Mouse (Mus musculus) lung, postnatal 4 days (tissue): ENCODE measurements around the gene Mettl23.
"Not testable (repeated sequence)": the region's sequence is repeated elsewhere in the genome, so short reads cannot be mapped to it uniquely, and the experiment has no call there.

Experiments
- DNase-seq, 2 experiments: peaks; one replicate each; pipeline ENCODE4 v3.0.0; 2021

Gene Mettl23

DNA sequence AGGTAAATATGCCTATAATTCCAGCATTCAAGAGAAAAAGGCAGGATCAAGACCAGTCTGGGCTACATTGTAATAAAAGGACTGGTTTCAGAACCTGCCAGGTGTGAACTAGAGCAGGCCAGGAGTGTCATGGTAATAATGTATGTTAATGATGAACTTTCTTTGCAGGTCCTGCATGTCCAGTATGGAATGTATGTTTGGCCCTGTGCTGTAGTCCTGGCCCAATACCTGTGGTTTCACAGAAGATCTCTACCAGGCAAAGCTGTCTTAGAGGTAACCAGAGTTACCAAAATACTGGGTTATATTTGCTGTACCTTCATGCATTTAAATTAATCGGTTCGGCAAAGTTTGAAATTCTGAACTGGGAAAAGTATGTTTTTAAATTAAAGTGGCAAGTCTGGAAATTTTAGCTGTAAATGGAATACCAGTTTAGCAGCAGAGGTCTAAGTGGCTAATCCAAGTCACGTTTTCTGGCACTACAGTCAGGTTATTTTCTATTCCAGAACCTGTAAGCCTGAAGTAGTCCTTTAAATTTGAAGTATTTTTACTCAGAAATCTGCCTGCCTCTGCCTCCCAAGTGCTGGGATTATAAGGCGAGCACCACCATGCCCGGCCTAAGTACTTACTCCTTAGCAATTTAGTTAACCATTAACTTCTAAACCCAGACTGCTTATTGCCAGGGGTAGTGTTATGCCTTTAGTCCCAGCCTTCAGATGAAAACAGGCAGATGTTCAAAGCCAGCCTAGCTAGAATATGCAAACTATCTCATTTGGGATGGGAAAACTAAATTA is 5.2 kb downstream of the Mettl23 start:
- no peak for DNase-seq

DNA sequence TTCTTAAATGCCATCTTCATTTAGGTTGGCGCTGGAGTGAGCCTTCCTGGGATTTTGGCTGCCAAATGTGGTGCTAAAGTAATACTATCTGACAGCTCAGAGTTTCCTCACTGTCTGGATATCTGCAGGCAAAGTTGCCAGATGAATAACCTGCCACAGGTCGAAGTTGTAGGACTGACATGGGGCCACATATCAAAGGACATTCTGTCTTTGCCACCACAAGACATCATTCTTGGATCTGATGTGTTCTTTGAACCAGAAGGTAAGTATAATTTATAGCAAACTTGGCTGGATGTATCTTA is 5.8 kb downstream of the Mettl23 start:
- not testable (repeated sequence) for DNase-seq

DNA sequence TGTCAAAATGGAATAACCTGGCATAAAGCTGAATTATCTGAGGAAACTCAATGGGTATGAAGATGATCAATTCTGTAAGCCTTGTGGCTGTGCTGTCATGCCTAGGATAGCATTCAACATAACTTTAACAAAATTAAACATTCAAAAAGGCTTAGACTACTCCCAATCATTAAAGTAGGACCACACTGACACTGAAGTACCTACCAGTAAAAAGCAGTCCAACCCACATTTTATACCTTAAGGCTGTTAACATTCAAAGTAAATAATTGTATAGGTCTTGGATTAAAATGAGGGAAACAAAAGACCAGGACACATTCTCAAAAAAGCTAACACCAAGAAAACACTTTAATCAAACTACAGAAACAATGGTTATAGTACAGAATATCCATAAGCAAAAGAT is 6.5 kb downstream of the Mettl23 start:
- DNase-seq, result no peak

DNA sequence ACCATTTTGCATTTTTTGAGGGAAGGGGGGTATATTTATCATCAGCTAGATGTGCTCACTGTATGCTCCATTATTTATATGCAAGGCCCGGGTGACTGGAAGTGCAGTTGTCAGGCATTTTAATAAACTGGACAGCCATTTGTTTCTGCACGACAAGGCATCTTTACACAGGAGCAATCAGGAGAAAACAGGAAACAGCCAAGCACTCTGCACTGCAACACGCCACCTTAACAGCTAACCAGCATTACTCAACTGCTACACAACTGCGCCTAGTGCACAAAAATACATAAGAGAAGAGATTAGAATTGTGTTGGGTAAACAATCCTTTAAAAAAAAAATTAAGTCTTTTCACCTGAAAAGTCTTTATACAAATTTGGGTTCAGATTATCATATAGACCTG is 7.0 kb downstream of the Mettl23 start:
- DNase-seq, result no peak

DNA sequence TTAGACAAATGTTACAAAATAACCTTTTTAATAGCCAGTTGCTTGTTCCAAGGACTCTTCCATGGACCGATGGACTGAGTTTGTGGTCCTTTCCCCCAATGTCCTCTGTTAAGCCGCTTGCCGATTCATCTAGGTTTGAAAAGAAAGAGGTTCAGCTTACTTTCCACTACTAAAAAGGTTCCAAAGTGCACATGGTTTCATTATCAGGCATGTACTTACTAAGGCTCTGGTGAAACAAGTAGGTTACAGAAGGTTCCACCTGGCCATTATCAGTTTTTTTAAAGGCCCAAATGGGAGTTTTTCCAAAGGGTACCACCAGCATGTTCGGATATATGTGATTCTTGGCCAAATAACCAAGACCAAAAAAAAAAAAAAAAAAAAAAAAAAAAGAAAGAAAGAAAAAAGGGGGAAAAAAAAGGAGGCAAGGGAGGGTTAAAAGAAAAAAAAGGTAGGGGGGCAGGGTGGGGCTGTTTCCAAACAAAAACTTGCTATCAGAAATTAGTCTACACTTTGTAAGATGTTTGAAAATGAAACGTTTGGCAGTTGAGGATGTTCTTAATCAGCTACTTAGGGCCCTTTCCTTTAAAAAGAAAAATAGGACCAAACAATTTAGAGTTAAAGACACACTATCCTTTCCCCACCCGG is 7.9 kb downstream of the Mettl23 start:
- no peak for DNase-seq

DNA sequence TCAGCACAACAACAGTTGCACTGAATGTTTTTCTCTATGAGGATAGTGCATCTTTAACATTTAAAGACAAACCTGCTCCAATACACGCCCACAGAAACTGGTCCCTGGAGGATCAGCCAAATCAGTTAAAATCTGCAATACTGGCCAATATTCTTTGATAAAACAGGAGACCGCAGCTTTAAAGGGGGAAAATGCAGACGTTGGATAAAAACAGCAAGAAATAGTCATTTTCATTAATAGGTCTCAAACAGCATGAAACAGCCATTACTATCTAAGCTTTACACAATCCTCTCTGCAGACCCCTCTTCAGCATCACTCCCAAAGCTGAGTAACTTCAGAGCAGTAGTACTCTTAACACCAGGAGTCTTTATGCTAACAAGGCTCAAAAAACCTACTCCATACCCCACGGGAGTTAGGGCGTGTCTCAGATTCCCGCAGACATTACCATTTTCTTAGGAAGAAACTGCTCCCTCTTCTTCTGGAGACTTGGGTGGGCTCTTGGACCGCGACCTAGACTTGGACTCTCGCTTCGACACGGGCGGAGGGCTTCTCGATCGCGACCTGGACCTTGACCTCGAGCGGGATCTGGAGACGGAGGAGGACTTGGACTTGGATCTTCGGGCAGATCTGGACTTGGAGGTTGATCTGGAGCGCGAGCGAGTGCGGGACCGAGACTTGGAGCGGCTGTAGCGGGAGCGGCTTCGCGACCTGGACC is 8.7 kb downstream of the Mettl23 start:
- DNase-seq, result no peak

DNA sequence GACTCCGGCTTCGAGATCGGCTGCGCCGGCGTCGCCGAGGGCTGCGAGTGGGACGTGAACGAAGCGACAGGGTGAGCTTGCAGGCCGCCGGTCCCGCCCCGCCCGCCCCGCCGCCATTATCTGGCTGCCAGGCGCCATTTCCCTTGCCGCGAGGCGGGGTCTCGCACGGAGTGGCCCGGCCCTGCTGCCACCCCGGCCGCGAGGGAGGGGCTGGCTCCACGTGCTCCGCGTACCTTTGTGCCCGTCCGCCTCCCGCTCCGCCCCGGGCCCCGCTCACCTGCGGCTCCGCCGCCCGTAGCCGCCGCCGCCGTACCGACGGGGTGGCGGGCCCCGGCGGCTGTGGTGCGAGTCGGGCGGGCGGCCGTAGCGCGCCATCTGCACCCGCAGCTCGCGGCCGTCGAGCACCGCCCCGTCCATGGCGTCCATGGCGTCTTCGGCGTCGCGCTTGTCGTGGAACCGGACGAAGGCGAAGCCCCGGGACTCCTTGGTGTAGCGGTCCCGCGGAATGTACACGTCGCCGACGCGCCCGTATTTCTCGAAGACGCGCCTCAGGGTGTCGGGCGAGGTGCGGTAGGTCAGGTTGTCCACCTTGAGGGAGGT is 9.3 kb downstream of the Mettl23 start, which contains the start of gene Mfsd11:
TSS of gene Mfsd11 (plus strand) at position 150 of the 600 bp plus-strand sequence.
- DNase-seq, result peak; percentile 88 to 93

DNA sequence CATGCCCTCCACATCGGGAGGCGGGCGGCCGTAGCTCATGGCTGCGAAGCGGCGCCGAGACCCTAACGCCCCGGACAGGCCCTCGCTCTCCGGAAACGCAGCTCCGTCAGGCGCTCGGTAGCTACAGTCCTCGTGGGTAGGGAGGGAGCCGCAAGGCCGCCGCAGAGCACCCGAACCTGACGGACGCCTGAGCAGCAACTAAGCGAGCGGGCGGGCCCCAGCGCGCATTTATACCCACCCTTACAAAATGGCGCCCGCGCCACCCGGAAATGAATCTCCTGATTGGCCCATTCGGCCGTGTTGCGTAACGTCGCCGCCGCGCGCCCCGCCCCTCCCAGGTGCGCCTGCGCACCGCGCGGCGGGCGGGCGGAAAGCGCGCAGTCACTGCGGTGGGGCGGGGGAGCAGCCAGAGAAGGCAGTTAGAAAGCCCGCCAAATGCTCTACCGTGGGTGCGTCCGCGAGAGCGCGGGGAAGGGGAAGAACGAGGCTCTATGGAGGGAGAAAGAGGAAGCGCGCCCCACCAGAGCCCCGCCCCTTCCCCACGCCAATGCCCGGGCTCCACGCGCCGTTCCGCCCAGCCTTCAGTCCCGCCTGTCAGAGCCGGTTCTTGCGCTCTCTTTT is 9.9 kb downstream of the Mettl23 start, which contains the start of gene Srsf2:
TSS of gene Srsf2 (minus strand) at position 204 of the 621 bp plus-strand sequence.
- peak; percentile 98 for DNase-seq

DNA sequence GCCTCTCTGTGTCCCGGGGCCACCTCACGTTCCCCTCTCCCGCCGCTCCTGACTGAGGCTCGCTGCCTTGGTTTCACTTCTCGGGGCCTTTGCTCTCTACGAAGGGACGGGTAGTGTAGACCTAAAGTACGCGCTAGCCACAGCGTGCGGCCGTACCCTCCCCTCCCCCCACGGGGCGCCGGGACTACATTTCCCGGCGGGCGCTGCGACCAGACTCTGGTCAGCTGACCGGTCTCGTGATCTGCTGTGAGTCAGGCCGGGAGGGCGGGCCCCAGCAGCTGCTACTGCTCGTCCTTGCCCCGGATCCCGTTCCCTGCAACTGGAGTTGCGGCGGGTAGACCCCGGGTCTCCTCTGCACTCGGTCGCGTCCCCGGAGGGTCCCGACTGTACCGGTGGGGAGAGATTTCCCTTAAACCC is 10.4 kb downstream of the Mettl23 start:
- DNase-seq, result peak; percentile 97

DNA sequence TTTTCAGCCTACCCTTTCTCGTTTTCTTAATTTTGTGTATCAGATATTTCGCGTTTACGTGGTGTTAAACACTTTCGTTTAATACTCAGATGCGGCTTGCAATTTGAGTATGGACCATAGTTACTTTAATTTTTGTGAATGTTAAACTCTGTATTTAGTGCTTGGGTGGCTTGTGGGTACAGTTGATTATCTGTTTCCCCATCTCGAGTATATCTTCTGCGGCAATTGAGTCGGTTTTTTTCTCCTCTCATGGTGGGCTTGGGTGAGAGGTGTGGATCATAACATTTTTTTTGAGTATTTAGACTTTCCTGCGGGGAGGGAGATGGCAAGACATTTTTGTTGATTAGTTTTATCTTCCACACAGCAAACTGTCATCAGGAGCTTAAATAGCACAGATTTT is 11.2 kb downstream of the Mettl23 start:
- no peak for DNase-seq

DNA sequence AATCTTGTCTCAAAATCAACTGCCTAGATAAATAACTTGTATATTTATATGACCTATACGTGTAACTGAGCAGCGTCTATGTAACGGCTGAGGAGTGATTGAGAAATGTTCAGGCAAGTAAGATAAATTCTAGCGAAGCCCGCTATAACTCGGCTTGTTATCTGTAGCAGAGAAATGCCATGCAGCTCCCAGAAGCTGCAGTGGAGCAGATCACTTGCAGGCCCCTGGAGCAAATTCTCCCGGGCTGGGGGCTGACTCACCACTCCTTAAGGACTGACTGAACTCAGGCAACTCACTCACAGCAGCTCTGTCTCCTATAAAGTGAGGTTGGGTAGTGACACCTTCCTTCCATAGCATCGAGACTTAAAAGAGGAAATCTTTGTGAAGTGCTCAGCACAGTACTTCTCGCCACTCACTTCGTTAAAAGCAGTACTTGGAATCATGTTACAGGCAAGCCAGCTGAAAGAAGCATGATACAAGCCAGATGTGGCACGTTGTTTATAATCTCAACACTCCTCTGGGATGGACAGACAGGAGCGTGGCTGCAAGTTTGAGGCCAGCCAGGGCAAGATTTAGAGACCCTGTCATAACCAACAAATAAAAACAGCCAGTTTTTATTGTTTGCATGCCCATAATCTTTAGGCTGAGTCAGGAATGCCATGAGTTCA is 14.2 kb downstream of the Mettl23 start:
- no peak for DNase-seq

DNA sequence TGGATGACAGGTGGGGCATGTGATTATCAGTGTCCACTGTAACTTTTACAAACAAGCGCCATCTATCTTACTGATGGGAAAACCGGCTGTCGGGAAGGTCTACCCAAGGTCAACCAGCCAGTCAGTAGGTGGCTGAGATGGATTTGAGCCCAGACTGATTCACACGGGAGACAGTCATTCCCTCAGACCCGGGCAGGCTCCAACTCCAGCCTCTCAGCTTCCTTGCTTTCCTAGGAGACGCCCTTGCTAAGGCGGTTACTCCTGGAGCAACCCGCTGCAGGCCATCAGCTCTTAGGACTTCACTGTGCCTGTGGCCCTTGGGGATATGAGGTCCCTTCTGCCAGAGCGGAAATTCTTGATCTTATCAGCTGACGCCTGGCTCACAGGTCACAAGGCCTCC is 21.4 kb downstream of the Mettl23 start:
- no peak for DNase-seq

DNA sequence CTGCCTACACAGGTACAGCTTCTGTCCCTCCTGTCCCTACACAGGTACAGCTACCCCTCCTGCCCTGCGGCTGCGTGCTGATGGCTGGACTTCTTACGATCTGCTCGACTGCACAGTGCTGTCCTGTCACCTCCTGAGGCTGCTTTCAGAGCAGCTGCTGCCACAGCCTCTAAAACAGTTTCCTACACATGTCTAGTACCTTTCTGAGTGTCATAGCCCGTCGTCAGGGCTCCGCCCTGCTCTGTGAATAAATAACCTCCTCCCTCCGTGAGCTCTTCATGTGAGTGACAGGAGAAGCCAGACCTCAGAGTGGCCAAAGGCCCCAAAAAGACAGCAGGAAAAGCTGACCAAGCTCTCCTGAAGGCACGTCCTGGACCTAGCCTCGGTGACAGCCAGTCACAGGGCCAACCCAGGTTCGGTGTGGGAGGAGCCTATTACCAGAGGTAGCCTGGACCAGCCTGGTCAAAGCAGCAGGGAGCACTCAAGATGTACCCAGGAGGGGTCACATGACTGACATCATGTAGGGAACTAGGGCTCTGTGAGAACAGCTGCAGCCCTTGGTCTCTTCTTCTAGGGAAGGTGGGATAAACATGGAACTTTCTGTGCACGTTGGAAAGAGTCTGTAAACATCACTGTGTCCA is 23.0 kb downstream of the Mettl23 start:
- DNase-seq, result no peak

DNA sequence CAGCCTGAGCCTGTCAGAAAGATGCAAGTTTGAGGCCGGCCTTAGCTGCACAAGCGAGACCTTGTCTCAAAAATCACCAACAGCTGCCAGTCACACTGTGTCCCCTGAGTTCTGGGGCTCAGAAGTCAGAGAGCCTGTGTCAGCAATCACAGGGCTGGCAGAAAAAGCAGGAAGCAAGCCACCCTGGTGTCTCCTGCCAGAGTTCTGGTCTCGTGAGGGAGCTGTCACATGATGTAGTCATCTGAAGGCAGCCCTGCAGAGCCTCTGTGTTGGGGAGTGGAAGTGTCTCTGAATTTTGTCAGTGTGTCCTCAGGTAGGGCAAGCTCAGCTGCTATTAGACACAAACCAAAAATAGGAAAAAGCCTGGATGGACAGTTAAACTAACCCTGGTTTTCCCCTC is 25.1 kb downstream of the Mettl23 start:
- DNase-seq, result peak in 1 of 2 experiments; percentile 33

DNA sequence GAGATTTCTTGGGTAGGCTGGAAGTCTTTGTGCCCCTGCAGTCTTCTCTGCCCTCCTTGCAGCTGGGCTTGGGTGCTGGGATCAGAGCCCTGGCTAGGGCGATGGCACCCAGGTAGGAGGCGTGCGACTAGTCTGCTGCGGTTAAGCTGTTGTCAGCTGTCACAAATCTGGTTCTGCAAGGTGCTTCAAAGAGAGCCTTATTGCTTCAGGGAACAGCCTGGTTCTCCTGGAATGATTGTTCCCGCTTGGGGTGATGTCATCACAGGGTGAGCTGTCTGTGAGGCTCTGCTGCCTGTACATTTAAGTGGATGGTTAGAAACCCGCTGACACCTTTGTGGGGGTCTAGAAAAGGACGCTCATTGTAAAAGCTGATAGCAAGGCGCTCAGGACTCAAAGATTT is 26.1 kb downstream of the Mettl23 start:
- peak in 1 of 2 experiments; percentile 26 for DNase-seq

DNA sequence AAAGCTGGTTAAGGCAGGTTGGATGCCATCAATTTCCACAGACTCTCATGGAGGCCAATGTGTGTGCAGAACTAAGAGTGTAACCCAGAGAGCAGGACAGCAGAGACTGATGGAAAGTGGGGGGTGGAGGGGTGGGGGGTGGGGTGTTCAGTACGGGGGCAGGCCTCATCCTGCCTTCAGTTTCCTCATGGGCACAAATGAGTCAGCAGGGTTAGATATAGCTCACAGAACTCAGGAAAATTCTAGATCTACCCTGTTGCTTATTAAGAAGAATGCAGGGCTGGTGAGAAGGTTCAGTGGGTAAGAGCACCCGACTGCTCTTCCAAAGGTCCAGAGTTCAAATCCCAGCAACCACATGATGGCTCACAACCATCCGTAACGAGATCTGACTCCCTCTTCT is 26.6 kb downstream of the Mettl23 start:
- DNase-seq, result no peak

DNA sequence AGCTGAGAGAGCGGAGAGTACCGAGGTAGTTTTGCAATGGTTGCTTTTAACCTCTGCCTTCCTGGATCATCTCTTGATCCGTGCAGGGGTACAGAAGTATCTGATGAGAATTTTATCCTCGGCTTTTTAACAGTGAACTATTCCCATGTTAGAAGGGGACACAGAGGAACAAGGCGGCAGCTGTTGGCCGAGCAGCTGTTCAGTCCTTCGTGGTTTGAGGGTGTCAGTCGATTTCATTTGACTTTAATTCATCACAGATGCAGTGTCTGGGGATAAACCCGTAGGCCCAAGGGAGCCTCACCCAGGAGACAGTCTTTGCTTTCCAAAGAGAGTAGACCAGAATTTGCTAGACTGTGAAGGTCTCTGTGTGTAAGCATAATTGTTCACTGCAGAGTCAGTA is 28.5 kb downstream of the Mettl23 start:
- DNase-seq, result no peak

DNA sequence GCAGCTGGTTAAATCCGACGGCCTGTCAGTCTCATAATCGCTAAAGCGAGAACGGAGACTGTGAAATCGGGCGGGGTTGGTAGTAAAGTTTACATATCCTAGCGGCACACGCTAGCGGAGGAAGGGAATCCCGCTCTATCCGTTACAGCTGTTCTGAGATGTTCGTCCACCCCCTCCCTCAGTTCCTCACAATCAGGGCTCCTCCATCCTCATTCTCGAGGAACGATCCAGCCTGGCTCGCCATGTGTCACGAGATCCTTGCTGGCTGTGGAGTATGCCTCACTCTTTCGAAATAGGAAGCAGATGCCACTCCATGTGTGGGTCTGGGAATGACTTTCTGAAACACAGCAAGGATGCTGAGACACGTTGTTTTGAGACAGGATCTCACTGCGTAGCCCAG is 30.9 kb downstream of the Mettl23 start:
- DNase-seq, result no peak

DNA sequence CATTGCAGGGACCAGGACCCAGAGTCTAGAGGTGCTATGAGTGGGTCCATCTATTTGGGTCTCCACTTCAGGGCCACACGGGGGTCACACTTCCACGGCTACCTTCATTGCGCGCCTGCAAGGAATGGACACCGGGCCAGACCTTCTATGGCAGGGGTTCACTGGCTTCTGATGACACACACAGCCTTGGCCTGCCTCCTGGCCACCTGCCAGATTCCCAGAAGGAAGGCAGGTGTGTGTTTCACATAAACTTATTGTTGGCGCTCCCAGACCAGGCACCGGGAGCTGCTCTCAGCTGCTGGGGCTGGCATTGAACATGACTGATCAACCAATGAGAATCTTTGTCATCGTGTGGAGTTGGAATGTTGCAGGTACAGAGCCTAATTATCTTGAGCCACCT is 35.4 kb downstream of the Mettl23 start:
- DNase-seq, result no peak

DNA sequence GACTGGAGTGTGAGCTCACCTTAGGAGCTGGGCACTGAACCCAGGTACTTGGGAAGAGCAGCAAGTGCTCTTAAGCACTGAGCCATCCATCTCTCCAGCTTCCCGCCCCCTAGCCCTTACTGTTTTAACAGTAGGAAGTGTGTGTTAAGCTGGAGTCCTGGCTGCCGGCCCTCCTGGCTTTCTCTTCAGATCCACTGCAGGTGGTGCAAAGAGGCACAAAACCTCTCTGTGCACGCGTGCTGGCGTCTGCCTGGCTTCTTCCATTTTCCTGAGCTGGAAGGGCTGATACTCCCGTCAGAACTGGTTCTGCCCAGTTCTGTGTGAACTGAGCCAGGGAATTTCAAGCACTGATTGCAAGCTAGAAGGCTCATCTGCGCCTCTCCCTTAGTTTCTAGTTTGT is 37.8 kb downstream of the Mettl23 start:
- peak in 1 of 2 experiments; percentile 28 for DNase-seq

DNA sequence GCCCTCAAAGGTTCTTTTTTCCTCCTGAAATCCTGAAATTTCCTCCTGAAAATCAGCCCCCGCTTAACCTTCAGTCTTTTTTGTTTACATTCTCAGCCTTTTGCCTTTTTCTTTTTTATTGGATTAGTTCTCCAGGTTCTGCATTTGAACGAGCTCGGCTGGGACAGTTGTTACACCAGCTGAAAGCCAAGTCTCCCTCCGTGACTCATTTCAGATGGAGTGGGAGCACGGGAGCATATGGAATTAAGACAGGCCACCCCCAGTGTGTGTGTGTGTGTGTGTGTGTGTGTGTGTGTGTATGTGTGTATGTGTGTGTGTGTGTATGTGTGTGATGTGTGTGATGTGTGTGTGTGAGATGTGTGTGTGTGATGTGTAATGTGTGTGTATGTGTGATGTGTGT is 38.4 kb downstream of the Mettl23 start:
- no peak for DNase-seq

DNA sequence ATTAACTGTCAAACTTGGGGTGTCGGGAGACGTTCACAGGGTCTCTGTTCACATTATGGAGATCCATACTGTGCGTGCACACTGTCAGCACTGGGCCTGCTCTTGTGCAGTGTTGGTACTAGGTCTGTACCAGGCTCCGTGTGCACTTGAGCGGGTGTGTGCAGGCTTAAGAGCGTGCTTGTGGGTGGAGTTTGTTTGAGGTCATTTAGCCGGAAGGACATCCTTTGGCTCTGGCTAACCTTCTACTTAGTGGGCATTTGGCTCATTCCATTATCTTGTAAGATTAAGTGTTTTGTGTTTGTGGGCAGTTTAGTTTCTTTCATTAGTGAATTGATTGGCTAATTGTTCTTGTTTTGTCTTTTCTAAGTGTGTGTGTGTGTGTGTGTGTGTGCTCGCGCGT is 39.4 kb downstream of the Mettl23 start:
- DNase-seq, result no peak
